Mouse (Mus musculus) hindbrain, embryonic 16.5 days (tissue): ENCODE results near the gene Myo1b. TPM values are rescaled to one million over a fixed set of nuclear protein-coding genes. Genes with fewer than 3 reads are reported as not detected.

ENCODE experiments used
- ATAC-seq: fragments of 200-750 bp; cut with Nextera tagmentation; 2 replicates; pipeline ENCODE4 v1.8.0; 2017; ENCODE audit warnings: moderate TSS enrichment, moderate library complexity
- H3K27ac ChIP-seq: fragments of 300-500 bp; sonication (generic); 2 replicates; pipeline ENCODE4 v1.5.1; 2014; ENCODE audit warnings: low read depth, mild to moderate bottlenecking, control low read depth, low read length, moderate library complexity
- H3K27me3 ChIP-seq: fragments of 300-500 bp; sonication (generic); replicated peaks from 2 replicates; pipeline ENCODE4 v1.6.1; 2014; ENCODE audit warnings: low read length; ENCODE audit not compliant: control insufficient read depth, insufficient read depth
- H3K36me3 ChIP-seq: fragments of 300-500 bp; sonication (generic); 2 replicates; pipeline ENCODE4 v1.6.1; 2014; ENCODE audit warnings: mild to moderate bottlenecking, low read length, moderate library complexity, mixed read lengths; ENCODE audit not compliant: control insufficient read depth, insufficient read depth
- H3K4me1 ChIP-seq: fragments of 300-500 bp; sonication (generic); 2 replicates; pipeline ENCODE4 v1.6.1; 2014; ENCODE audit warnings: low read depth, low read length; ENCODE audit not compliant: control insufficient read depth, insufficient read depth
- H3K4me2 ChIP-seq: fragments of 300-500 bp; sonication (generic); 2 replicates; pipeline ENCODE4 v1.6.1; 2014; ENCODE audit warnings: mild to moderate bottlenecking, low read length, control low read depth, moderate library complexity
- H3K4me3 ChIP-seq: fragments of 300-500 bp; sonication (generic); 2 replicates; pipeline ENCODE4 v1.5.1; 2014; ENCODE audit warnings: mild to moderate bottlenecking, low read length, control low read depth, moderate library complexity
- H3K9ac ChIP-seq: fragments of 300-500 bp; sonication (generic); 2 replicates; pipeline ENCODE4 v1.6.1; 2014; ENCODE audit warnings: low read depth, mild to moderate bottlenecking, control low read depth, low read length, moderate library complexity
- H3K9me3 ChIP-seq: fragments of 300-500 bp; sonication (generic); 2 replicates; pipeline ENCODE4 v1.6.1; 2014; ENCODE audit warnings: mild to moderate bottlenecking, low read length, moderate library complexity; ENCODE audit not compliant: control insufficient read depth
- WGBS: fragments of 180-500 bp; shearing (Covaris S2); extraction: QIAGEN DNeasy Blood & Tissue Kit; methylation state at CpG from one replicate; pipeline ENCODE4 v1.1.7; 2014; 5-methylcytosine and 5-hydroxymethylcytosine counted together
- polyA plus RNA-seq: library from polyadenylated mRNA; unstranded; fragments of >200 nt; fragmentation: Nextera tagmentation; extraction: Ambion mirVana; gene quantifications from 2 replicates; pipeline ENCODE4 v1.2.1, GENCODE M21; 2015

Gene Myo1b
- polyA plus RNA-seq, 1 experiment from 2014 or later: 43.2 TPM

GRCm38 (mm10) chr1:51739252-51739852, 176.5 kb downstream of the Myo1b start:
- Histone ChIP-seq H3K4me3 (no peak overlapping the region), H3K4me2 (no peak overlapping the region), H3K4me1 (no peaks in the 10 kb centered on the region), H3K27ac (no peak overlapping the region), H3K27me3 (no peaks in the 10 kb centered on the region), H3K9me3 (no peaks in the 10 kb centered on the region), H3K9ac (no peak overlapping the region), H3K36me3 (no peaks in the 10 kb centered on the region)
- WGBS: 78% methylated on average over 5 of the region's 5 CpGs
- no peak for ATAC-seq

DNA sequence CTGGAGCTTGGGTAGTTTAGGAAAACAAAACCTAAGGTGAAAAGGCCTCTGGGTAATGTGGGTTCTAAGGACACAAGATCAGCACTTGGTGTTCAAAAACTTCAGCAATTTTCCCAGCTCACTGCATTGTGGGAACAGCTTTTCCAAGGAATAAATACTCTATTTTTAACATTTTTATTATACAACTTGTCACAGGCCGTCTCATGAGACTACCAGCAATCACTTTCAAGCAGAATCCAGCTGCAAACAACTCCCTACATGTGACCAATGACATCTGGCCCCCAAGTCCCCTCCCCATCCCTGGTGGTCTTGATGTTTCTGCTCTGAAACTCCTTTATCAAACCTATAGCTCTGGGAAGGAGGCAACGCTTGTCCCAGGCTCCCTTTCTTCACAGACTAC, 179.0 kb downstream of the Myo1b start:
- no peak overlapping the region for H3K9ac ChIP-seq

DNA sequence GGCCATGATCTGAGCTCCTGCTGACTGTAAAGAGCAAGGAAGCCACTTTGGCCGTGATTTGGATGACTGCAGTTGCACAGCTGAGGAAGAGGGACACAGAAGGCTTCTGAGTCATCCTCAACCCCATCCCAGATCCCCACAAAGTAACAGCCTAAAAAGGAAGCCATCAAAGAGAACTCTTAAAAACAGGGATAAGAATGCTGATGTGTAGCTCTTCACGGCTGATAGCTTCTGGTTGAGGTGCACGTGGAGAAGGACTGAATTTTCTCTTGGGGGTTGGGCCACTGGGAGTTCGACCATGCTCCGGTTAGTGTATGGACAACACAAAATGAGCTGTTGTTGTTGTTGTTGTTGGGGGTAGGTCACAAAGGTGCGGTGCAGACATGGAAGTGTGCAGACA, 181.2 kb downstream of the Myo1b start:
- no peak for ATAC-seq
- WGBS: 78% methylated on average over 6 of the region's 6 CpGs
- Histone ChIP-seq H3K27ac (no peak overlapping the region), H3K9me3 (no peaks in the 10 kb centered on the region), H3K9ac (no peak overlapping the region), H3K27me3 (no peaks in the 10 kb centered on the region), H3K4me3 (no peak overlapping the region), H3K4me1 (no peaks in the 10 kb centered on the region), H3K36me3 (no peaks in the 10 kb centered on the region), H3K4me2 (no peak overlapping the region)

More for the DNA sequence above, 179.0 kb downstream of the Myo1b start:
- 74% methylated on average over 2 of the region's 2 CpGs for WGBS
- H3K4me3 ChIP-seq: no peak overlapping the region
- no peak overlapping the region for H3K4me2 ChIP-seq
- H3K9me3 ChIP-seq: no peaks in the 10 kb centered on the region
- no peak overlapping the region for H3K27ac ChIP-seq
- no peaks in the 10 kb centered on the region for H3K27me3 ChIP-seq
- no peaks in the 10 kb centered on the region for H3K36me3 ChIP-seq
- ATAC-seq: no peak
- no peaks in the 10 kb centered on the region for H3K4me1 ChIP-seq

- Histone ChIP-seq H3K9ac (no peak overlapping the region), H3K9me3 (no peaks in the 10 kb centered on the region), H3K4me1 (no peaks in the 10 kb centered on the region), H3K4me2 (no peak overlapping the region), H3K27ac (no peak overlapping the region), H3K36me3 (no peaks in the 10 kb centered on the region), H3K27me3 (no peaks in the 10 kb centered on the region), H3K4me3 (no peak overlapping the region)
- WGBS: 88% methylated on average over 1 of the region's 1 CpGs
- no peak for ATAC-seq
Observed at GRCm38 (mm10) chr1:51729407-51729806, 186.5 kb downstream of the Myo1b start.

DNA sequence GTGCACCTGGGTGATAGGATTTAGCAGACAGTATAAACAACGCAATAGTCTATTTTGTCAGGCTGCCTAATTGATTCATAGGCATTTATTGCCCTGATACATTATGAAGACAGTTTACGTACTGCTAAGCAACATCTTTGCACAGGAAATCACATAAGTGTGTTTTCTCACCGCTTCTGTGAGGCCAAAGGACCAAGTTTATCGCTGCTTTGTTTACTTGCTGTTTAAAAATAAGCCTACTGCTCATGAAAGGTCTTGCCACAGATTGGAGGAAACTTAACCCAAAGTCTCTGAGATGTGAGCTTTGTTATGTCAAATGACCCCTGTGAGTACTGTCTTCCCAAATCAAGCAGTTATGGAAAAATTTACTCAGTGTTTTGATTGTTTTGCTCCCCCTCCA, 187.1 kb downstream of the Myo1b start:
- Histone ChIP-seq H3K27me3 (no peaks in the 10 kb centered on the region), H3K4me3 (no peak overlapping the region), H3K4me1 (no peaks in the 10 kb centered on the region), H3K36me3 (no peaks in the 10 kb centered on the region), H3K27ac (no peak overlapping the region), H3K4me2 (no peak overlapping the region), H3K9me3 (no peaks in the 10 kb centered on the region), H3K9ac (no peak overlapping the region)
- 89% methylated on average over 4 of the region's 4 CpGs for WGBS
- ATAC-seq: no peak

GRCm38 (mm10) chr1:51719897-51720673, 195.8 kb downstream of the Myo1b start:
- WGBS: 47% methylated on average over 9 of the region's 9 CpGs

DNA sequence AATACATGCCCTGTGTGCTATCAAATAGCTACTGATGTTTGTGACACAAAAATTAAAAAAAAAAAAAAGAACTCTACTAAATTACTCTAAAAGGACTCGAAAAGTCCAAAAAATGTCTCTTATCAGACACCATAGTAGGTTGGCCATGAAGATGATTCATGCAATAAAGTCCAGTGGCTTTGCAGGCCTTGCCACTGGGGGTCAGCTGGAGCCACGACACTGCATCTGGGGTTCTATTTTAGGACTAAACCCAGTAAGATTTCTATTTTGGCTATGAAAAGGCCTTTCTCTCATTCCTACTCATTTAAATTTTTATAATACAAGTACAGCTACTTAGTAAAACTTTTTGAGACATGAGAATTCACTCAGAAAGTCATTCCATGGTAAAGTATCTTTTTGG, 205.0 kb downstream of the Myo1b start:
- Histone ChIP-seq H3K4me2 (no peak overlapping the region), H3K27me3 (no peaks in the 10 kb centered on the region), H3K4me1 (no peaks in the 10 kb centered on the region), H3K9me3 (no peaks in the 10 kb centered on the region; the same call in 1 of the 2 replicates), H3K4me3 (no peak overlapping the region), H3K27ac (no peak overlapping the region), H3K36me3 (no peaks in the 10 kb centered on the region), H3K9ac (no peak overlapping the region)
- no peak for ATAC-seq
- 75% methylated on average over 2 of the region's 2 CpGs for WGBS

More at GRCm38 (mm10) chr1:51719897-51720673, 195.8 kb downstream of the Myo1b start:
- no peak overlapping the region for H3K27ac ChIP-seq
- H3K4me2 ChIP-seq: no peak overlapping the region
- peaks cover 4% of the 10 kb centered on the region; the same call in 1 of the 2 replicates for H3K4me1 ChIP-seq
- H3K27me3 ChIP-seq: no peaks in the 10 kb centered on the region
- H3K36me3 ChIP-seq: no peaks in the 10 kb centered on the region
- no peaks in the 10 kb centered on the region for H3K9me3 ChIP-seq
- peak; percentile 67; the same call in 1 of the 2 replicates for ATAC-seq
- no peak overlapping the region for H3K4me3 ChIP-seq
- no peak overlapping the region for H3K9ac ChIP-seq

DNA sequence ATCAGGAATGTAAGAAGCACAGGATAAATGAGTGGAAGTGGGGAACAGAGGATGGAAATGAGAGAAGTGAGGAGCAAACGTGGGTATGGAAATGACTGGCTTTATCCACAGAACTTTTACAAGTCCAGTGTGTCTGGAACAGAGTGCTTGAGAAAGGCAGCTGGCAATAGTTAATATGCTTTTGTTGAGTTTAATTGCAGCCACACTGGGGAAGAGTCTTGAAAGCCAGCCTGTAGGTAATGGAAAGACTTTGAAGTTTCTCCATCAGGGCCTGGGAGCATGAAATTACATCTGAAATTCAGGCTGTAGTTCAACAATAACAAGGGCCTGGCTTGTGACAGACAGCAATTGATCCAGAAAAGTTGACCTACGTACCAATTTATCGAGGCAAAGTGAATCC, 209.8 kb downstream of the Myo1b start:
- Histone ChIP-seq H3K27me3 (no peaks in the 10 kb centered on the region), H3K9ac (no peak overlapping the region), H3K4me1 (no peaks in the 10 kb centered on the region), H3K9me3 (no peaks in the 10 kb centered on the region; the same call in 1 of the 2 replicates), H3K36me3 (no peaks in the 10 kb centered on the region), H3K4me3 (no peak overlapping the region), H3K27ac (no peak overlapping the region), H3K4me2 (no peak overlapping the region)
- no peak for ATAC-seq
- WGBS: 82% methylated on average over 3 of the region's 3 CpGs

DNA sequence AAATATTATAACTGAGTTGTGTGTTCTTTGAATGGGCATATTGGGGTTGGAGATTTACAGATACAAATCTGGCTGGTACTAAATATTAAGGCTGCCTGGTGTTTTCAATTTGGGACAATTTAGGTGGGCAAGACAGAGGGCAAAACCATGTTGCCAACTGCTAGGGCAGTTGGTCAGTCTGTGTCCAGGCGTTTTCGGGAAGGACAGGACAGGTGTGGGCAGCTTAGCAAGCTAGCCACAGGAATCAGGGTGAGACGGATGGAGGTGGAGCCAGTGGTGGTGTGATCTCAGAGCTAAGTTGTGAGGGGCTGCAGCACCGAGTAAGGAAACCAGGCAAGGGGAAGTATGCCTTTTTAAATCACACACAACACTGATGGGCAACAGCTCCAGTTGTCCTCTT, 211.3 kb downstream of the Myo1b start:
- Histone ChIP-seq H3K9me3 (no peaks in the 10 kb centered on the region; the same call in 1 of the 2 replicates), H3K36me3 (no peaks in the 10 kb centered on the region), H3K4me2 (no peak overlapping the region), H3K4me3 (no peak overlapping the region), H3K9ac (no peak overlapping the region), H3K27me3 (no peaks in the 10 kb centered on the region), H3K4me1 (no peaks in the 10 kb centered on the region), H3K27ac (no peak overlapping the region)
- WGBS: 91% methylated on average over 4 of the region's 4 CpGs
- ATAC-seq: no peak
